Mouse (Mus musculus) hindbrain, postnatal 0 days (tissue): ENCODE measurements around the gene Hdac6. TPM values are rescaled to one million over a fixed set of nuclear protein-coding genes. Genes with fewer than 3 reads are reported as not detected.

Experiments
- ATAC-seq: fragments of 200-750 bp; cut with Nextera tagmentation; 2 replicates; pipeline ENCODE4 v1.8.0; 2017; ENCODE audit warnings: mild to moderate bottlenecking, moderate TSS enrichment, moderate library complexity
- DNase-seq: peaks from one replicate; pipeline ENCODE4 v3.0.0-alpha.2; 2015; ENCODE audit warnings: low spot score
- H3K27ac ChIP-seq: fragments of 300-500 bp; sonication (generic); 2 replicates; pipeline ENCODE4 v1.5.1; 2014; ENCODE audit warnings: mild to moderate bottlenecking
- H3K27me3 ChIP-seq: fragments of 300-500 bp; sonication (generic); 2 replicates; pipeline ENCODE4 v1.6.1; 2014; ENCODE audit warnings: low read length, mixed read lengths; ENCODE audit not compliant: insufficient read depth
- H3K36me3 ChIP-seq: fragments of 300-500 bp; sonication (generic); 2 replicates; pipeline ENCODE4 v1.6.1; 2014; ENCODE audit warnings: low read length, mixed read lengths; ENCODE audit not compliant: insufficient read depth
- H3K4me1 ChIP-seq: fragments of 300-500 bp; sonication (generic); 2 replicates; pipeline ENCODE4 v1.6.1; 2014; ENCODE audit warnings: antibody characterized with exemption, low read length, mixed read lengths; ENCODE audit not compliant: insufficient read depth
- H3K4me2 ChIP-seq: fragments of 300-500 bp; sonication (generic); 2 replicates; pipeline ENCODE4 v1.6.1; 2014; ENCODE audit warnings: low read depth, mild to moderate bottlenecking, low read length, moderate library complexity, mixed read lengths
- H3K4me3 ChIP-seq: fragments of 300-500 bp; sonication (generic); 2 replicates; pipeline ENCODE4 v1.5.1; 2014; ENCODE audit warnings: low read length
- H3K9ac ChIP-seq: fragments of 300-500 bp; sonication (generic); replicated peaks from 2 replicates; pipeline ENCODE4 v1.6.1; 2014; ENCODE audit warnings: mild to moderate bottlenecking, low read length, moderate library complexity, mixed read lengths
- H3K9me3 ChIP-seq: fragments of 300-500 bp; sonication (generic); 2 replicates; pipeline ENCODE4 v1.6.1; 2016; ENCODE audit warnings: low read length, mixed read lengths
- CTCF ChIP-seq: IDR thresholded peaks from 2 replicates; pipeline ENCODE4 v1.5.1; 2016; ENCODE audit warnings: antibody characterized with exemption, control low read depth, low read depth
- WGBS: fragments of 180-500 bp; shearing (Covaris S2); extraction: QIAGEN DNeasy Blood & Tissue Kit; methylation state at CpG from one replicate; pipeline ENCODE4 v1.1.7; 2014; 5-methylcytosine and 5-hydroxymethylcytosine counted together
- polyA plus RNA-seq: library from polyadenylated mRNA; unstranded; fragments of >200 nt; fragmentation: Nextera tagmentation; extraction: Ambion mirVana; gene quantifications from 2 replicates; pipeline ENCODE4 v1.2.1, GENCODE M21; 2015
- total RNA-seq: library from RNA; depleted of rRNA; stranded (reverse); fragments of >200 nt; gene quantifications from 2 replicates; pipeline ENCODE4 v1.2.3, GENCODE M21; 2014; rRNA removed

The Hdac6 gene
- total and polyA plus RNA-seq, 2 experiments from 2014 or later = 57.4 to 105 TPM

- no peak overlapping the region for H3K9ac ChIP-seq
- no peak overlapping the region for H3K4me2 ChIP-seq
- H3K36me3 ChIP-seq = no peaks in the 10 kb centered on the region
- TF ChIP-seq CTCF = no peak
- no peak overlapping the region for H3K4me3 ChIP-seq
- no peak overlapping the region for H3K27ac ChIP-seq
- H3K27me3 ChIP-seq = no peaks in the 10 kb centered on the region
- 89% methylated on average over 5 of the region's 5 CpGs for WGBS
- DNase-seq = no peak
- no peaks in the 10 kb centered on the region for H3K9me3 ChIP-seq
- H3K4me1 ChIP-seq = no peaks in the 10 kb centered on the region
- no peak for ATAC-seq
Measured at GRCm38 (mm10) chrX:7904441-7904840, 43.2 kb downstream of the Hdac6 start.

GRCm38 (mm10) chrX:7898880-7899874 lies 48.5 kb downstream of the Hdac6 start, which contains the start of the genes Pqbp1 and Timm17b:
Pqbp1 (minus strand) TSS chrX:7899269.
Timm17b (plus strand) TSS chrX:7899357.
- no peak for TF ChIP-seq CTCF
- Histone ChIP-seq H3K27me3 (no peaks in the 10 kb centered on the region), H3K4me1 (no peaks in the 10 kb centered on the region), H3K9me3 (no peaks in the 10 kb centered on the region), H3K9ac (peak within 1 kb of the TSS; percentile 45), H3K4me3 (peak within 1 kb of the TSS; percentile 54), H3K4me2 (peak within 1 kb of the TSS; percentile 61), H3K36me3 (peaks cover 3% of the 10 kb centered on the region; the same call in 1 of the 2 replicates), H3K27ac (peak within 1 kb of the TSS; percentile 90)
- 25% methylated on average over 62 of the region's 62 CpGs for WGBS
- ATAC-seq (peak; percentile 98), DNase-seq (peak; percentile 94)

- Histone ChIP-seq H3K4me2 (peak overlapping the region; percentile 61), H3K4me3 (peak overlapping the region; percentile 54), H3K27me3 (no peaks in the 10 kb centered on the region), H3K27ac (peak overlapping the region; percentile 90), H3K9me3 (no peaks in the 10 kb centered on the region), H3K4me1 (no peaks in the 10 kb centered on the region), H3K36me3 (peaks cover 5% of the 10 kb centered on the region; the same call in 1 of the 2 replicates), H3K9ac (peak overlapping the region; percentile 45)
- no peak for TF ChIP-seq CTCF
- ATAC-seq (no peak), DNase-seq (no peak)
- 37% methylated on average over 13 of the region's 13 CpGs for WGBS
Measured at GRCm38 (mm10) chrX:7898211-7898610, 49.5 kb downstream of the Hdac6 start.

- Histone ChIP-seq H3K4me3 (peak within 1 kb of the TSS; percentile 52), H3K4me1 (no peaks in the 10 kb centered on the region), H3K27me3 (no peaks in the 10 kb centered on the region), H3K4me2 (peak within 1 kb of the TSS; percentile 54), H3K9me3 (no peaks in the 10 kb centered on the region), H3K27ac (peak within 1 kb of the TSS; percentile 86), H3K36me3 (0 out of 2 replicates have a peak, but pooled peaks cover 3% of the 10 kb centered on the region), H3K9ac (peak within 1 kb of the TSS; percentile 44)
- WGBS = 22% methylated on average over 49 of the region's 49 CpGs
- ATAC-seq (peak; percentile 95), DNase-seq (peak; percentile 90)
- TF ChIP-seq CTCF = peak; percentile 21
Measured at GRCm38 (mm10) chrX:7883841-7884567, 63.7 kb downstream of the Hdac6 start, which contains the start of gene Slc35a2. Slc35a2 (plus strand) TSS chrX:7884028.

Other genes with a start within 250 kb of the Hdac6 start
- 33.2 and 40.6 TPM in 2 replicates for gene Wdr45, start 233.6 kb downstream of the Hdac6 start, total RNA-seq
- 34.0 and 36.4 TPM in 2 replicates for gene Wdr45, start 233.6 kb downstream of the Hdac6 start, polyA plus RNA-seq
- gene Gm45208, start 225.6 kb downstream of the Hdac6 start, total RNA-seq = not detected in 2 replicates
- gene Gm45208, start 225.6 kb downstream of the Hdac6 start, polyA plus RNA-seq = 0.66 and 1.2 TPM in 2 replicates
- 134 and 137 TPM in 2 replicates for gene Praf2, start 219.4 kb downstream of the Hdac6 start, total RNA-seq
- gene Praf2, start 219.4 kb downstream of the Hdac6 start, polyA plus RNA-seq = 129 and 134 TPM in 2 replicates
- gene Ccdc120, start 197.0 kb downstream of the Hdac6 start, total RNA-seq = 183 and 387 TPM in 2 replicates
- gene Ccdc120, start 197.0 kb downstream of the Hdac6 start, polyA plus RNA-seq = 47.6 and 53.3 TPM in 2 replicates
- 27.8 and 36.1 TPM in 2 replicates for gene Tfe3, start 185.3 kb downstream of the Hdac6 start, total RNA-seq
- 21.4 and 21.5 TPM in 2 replicates for gene Tfe3, start 185.3 kb downstream of the Hdac6 start, polyA plus RNA-seq
- gene Gripap1, start 158.1 kb downstream of the Hdac6 start, total RNA-seq = 23.4 and 28.3 TPM in 2 replicates
- gene Gripap1, start 158.1 kb downstream of the Hdac6 start, polyA plus RNA-seq = 61.1 and 62.8 TPM in 2 replicates
- 3.1 and 3.4 TPM in 2 replicates for gene Kcnd1, start 125.6 kb downstream of the Hdac6 start, total RNA-seq
- gene Kcnd1, start 125.6 kb downstream of the Hdac6 start, polyA plus RNA-seq = 4.1 and 5.9 TPM in 2 replicates
- gene Otud5, start 106.5 kb downstream of the Hdac6 start, total RNA-seq = 64.9 and 75.8 TPM in 2 replicates
- gene Otud5, start 106.5 kb downstream of the Hdac6 start, polyA plus RNA-seq = 36.8 and 37.3 TPM in 2 replicates
- gene Pim2, start 69.6 kb downstream of the Hdac6 start, total RNA-seq = 13.9 and 18.3 TPM in 2 replicates
- 20.8 and 22.3 TPM in 2 replicates for gene Pim2, start 69.6 kb downstream of the Hdac6 start, polyA plus RNA-seq
- 38.0 and 61.0 TPM in 2 replicates for gene Slc35a2, start 63.9 kb downstream of the Hdac6 start, total RNA-seq
- 43.7 and 46.2 TPM in 2 replicates for gene Slc35a2, start 63.9 kb downstream of the Hdac6 start, polyA plus RNA-seq
- 83.8 and 100 TPM in 2 replicates for gene Pqbp1, start 48.6 kb downstream of the Hdac6 start, total RNA-seq
- 200 and 201 TPM in 2 replicates for gene Pqbp1, start 48.6 kb downstream of the Hdac6 start, polyA plus RNA-seq
- gene Timm17b, start 48.5 kb downstream of the Hdac6 start, total RNA-seq = 37.3 and 47.4 TPM in 2 replicates
- gene Timm17b, start 48.5 kb downstream of the Hdac6 start, polyA plus RNA-seq = 125 and 133 TPM in 2 replicates
- not detected in 2 replicates for gene Gm10491, start 40.1 kb downstream of the Hdac6 start, total RNA-seq
- gene Gm10491, start 40.1 kb downstream of the Hdac6 start, polyA plus RNA-seq = not detected in 2 replicates
- gene Gm10490, start 38.3 kb downstream of the Hdac6 start, total RNA-seq = not detected in 2 replicates
- not detected in 2 replicates for gene Gm10490, start 38.3 kb downstream of the Hdac6 start, polyA plus RNA-seq
- 124 and 154 TPM in 2 replicates for gene Pcsk1n, start 28.1 kb downstream of the Hdac6 start, total RNA-seq
- gene Pcsk1n, start 28.1 kb downstream of the Hdac6 start, polyA plus RNA-seq = 465 and 477 TPM in 2 replicates
- gene Eras, start 19.3 kb downstream of the Hdac6 start, total RNA-seq = not detected in 2 replicates
- not detected in 2 replicates for gene Eras, start 19.3 kb downstream of the Hdac6 start, polyA plus RNA-seq
- gene Gata1, start 30.2 kb upstream of the Hdac6 start, total RNA-seq = not detected in 2 replicates
- gene Gata1, start 30.2 kb upstream of the Hdac6 start, polyA plus RNA-seq = not detected in 2 replicates
- gene Glod5, start 70.6 kb upstream of the Hdac6 start, total RNA-seq = 1.9 TPM in 1 of 2 replicates, not detected in the other
- gene Glod5, start 70.6 kb upstream of the Hdac6 start, polyA plus RNA-seq = 0.38 and 1.2 TPM in 2 replicates
- 32.3 and 43.9 TPM in 2 replicates for gene Suv39h1, start 126.9 kb upstream of the Hdac6 start, total RNA-seq
- 34.1 and 35.2 TPM in 2 replicates for gene Suv39h1, start 126.9 kb upstream of the Hdac6 start, polyA plus RNA-seq
- 0.11 and 0.99 TPM in 2 replicates for gene Was, start 142.6 kb upstream of the Hdac6 start, total RNA-seq
- 0.11 and 0.16 TPM in 2 replicates for gene Was, start 142.6 kb upstream of the Hdac6 start, polyA plus RNA-seq
- gene Wdr13, start 185.0 kb upstream of the Hdac6 start, total RNA-seq = 377 and 393 TPM in 2 replicates
- 53.9 and 55.1 TPM in 2 replicates for gene Wdr13, start 185.0 kb upstream of the Hdac6 start, polyA plus RNA-seq
- gene Rbm3, start 198.0 kb upstream of the Hdac6 start, total RNA-seq = 318 and 321 TPM in 2 replicates
- gene Rbm3, start 198.0 kb upstream of the Hdac6 start, polyA plus RNA-seq = 496 and 521 TPM in 2 replicates
- gene Tbc1d25, start 228.3 kb upstream of the Hdac6 start, total RNA-seq = 19.9 and 24.6 TPM in 2 replicates
- 15.8 and 17.4 TPM in 2 replicates for gene Tbc1d25, start 228.3 kb upstream of the Hdac6 start, polyA plus RNA-seq
- 25.2 and 41.3 TPM in 2 replicates for gene Ebp, start 245.6 kb upstream of the Hdac6 start, total RNA-seq
- 29.8 and 30.2 TPM in 2 replicates for gene Ebp, start 245.6 kb upstream of the Hdac6 start, polyA plus RNA-seq